ENCODE assay signal across 43 mouse cellular contexts in the genomic region with DNA sequence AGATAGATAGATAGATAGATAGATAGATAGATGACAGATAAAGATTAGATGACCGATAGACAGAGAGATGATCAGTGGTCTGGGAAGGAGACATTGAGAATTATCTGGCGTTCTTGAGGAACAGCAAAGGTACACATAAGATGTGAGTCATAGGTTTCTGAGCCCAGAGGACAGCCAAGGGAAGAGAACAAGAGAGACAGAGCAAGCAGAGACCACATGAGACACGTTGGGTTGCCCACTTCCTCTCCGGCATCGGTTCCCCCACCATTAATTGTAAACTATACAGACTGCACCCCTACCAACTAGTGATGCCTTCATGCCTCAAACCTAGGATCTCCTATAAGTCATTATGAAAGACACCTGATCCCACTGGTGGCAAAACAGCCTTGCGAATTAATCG. TPM values are rescaled to one million over a fixed set of nuclear protein-coding genes. Genes with fewer than 3 reads are reported as not detected.
"Had no signal": no experiment of that assay in that cellular context is flagged by ENCODE, and none has a peak within 500 bp of the region (broad histone marks: within the 10 kb centered on the region; RNA-seq: fewer than 3 reads in every experiment).

No protein-coding gene starts in this region.

- H3K9ac ChIP-seq: heart, embryonic 12.5 days; hindbrain, embryonic 12.5 days; hindbrain, embryonic 14.5 days; kidney, embryonic 15.5 days; limb, embryonic 13.5 days; limb, embryonic 15.5 days; liver, embryonic 12.5 days had no signal

- H3K27ac ChIP-seq: heart, embryonic 10.5 days; hindbrain, embryonic 10.5 days; hindbrain, embryonic 12.5 days; hindbrain, embryonic 14.5 days; hindbrain, postnatal 0 days; kidney, embryonic 15.5 days; kidney, postnatal 0 days; limb, embryonic 13.5 days; limb, embryonic 15.5 days; liver, embryonic 12.5 days had no signal

- H3K4me3 ChIP-seq: heart, embryonic 10.5 days; heart, embryonic 12.5 days; hindbrain, embryonic 10.5 days; hindbrain, embryonic 12.5 days; kidney, embryonic 15.5 days; limb, embryonic 13.5 days; limb, embryonic 15.5 days; liver, embryonic 12.5 days had no signal

- ATAC-seq: hindbrain, postnatal 0 days; intestine, embryonic 16.5 days; liver, embryonic 12.5 days had no signal

- DNase-seq: gastrocnemius, postnatal 14 days; gastrocnemius, postnatal 36 days; heart, adult 18-20 months; heart, postnatal 10 days; heart, postnatal 4 days; kidney, adult 11 months; kidney, adult 2 months; kidney, adult 9 months; kidney, postnatal 14 days; kidney, postnatal 36 days; layer of hippocampus, adult 9-11 months; layer of hippocampus, postnatal 36 days; left cerebral cortex, postnatal 4 days had no signal

- H3K9me3 ChIP-seq: heart, embryonic 10.5 days; heart, embryonic 12.5 days; hindbrain, embryonic 10.5 days; hindbrain, embryonic 12.5 days; kidney, embryonic 15.5 days; limb, embryonic 13.5 days; limb, embryonic 15.5 days; liver, embryonic 12.5 days had no signal

- H3K4me1 ChIP-seq: heart, embryonic 12.5 days; hindbrain, embryonic 10.5 days; hindbrain, embryonic 12.5 days; kidney, embryonic 15.5 days; limb, embryonic 13.5 days; limb, embryonic 15.5 days; liver, embryonic 12.5 days had no signal

- H3K36me3 ChIP-seq: heart, embryonic 10.5 days; heart, embryonic 12.5 days; hindbrain, embryonic 10.5 days; hindbrain, embryonic 12.5 days; kidney, embryonic 15.5 days; limb, embryonic 13.5 days; limb, embryonic 15.5 days; liver, embryonic 12.5 days had no signal

- H3K4me2 ChIP-seq: heart, embryonic 12.5 days; hindbrain, embryonic 12.5 days; hindbrain, embryonic 14.5 days; kidney, embryonic 15.5 days; limb, embryonic 13.5 days; limb, embryonic 15.5 days; liver, embryonic 12.5 days had no signal

- H3K27me3 ChIP-seq: hindbrain, embryonic 12.5 days; kidney, embryonic 15.5 days; limb, embryonic 13.5 days; limb, embryonic 15.5 days; liver, embryonic 12.5 days had no signal

RNA-seq across cellular contexts. Expression of gene Prss40, which starts 6.5 kb away (rescaled TPM):
- total RNA-seq: gastrocnemius, adult 18-20 months; gastrocnemius, adult 8-10 months; gastrocnemius, postnatal 14 days; gastrocnemius, postnatal 36 days; heart, adult 18-20 months; heart, adult 8-10 months; heart, postnatal 10 days; heart, postnatal 25 days; heart, postnatal 4 days; hindbrain, postnatal 0 days; layer of hippocampus, adult 18-20 months; layer of hippocampus, adult 8-10 months; layer of hippocampus, postnatal 14 days; layer of hippocampus, postnatal 36 days; left cerebral cortex, adult 18-20 months; left cerebral cortex, adult 8-10 months; left cerebral cortex, postnatal 10 days; left cerebral cortex, postnatal 25 days; left cerebral cortex, postnatal 4 days; liver, adult 2 months had no signal
- polyA plus RNA-seq: heart, embryonic 12.5 days; heart, embryonic 14.5 days; heart, embryonic 16.5 days; hindbrain, embryonic 10.5 days; hindbrain, embryonic 12.5 days; hindbrain, embryonic 14.5 days; intestine, embryonic 14.5 days; intestine, embryonic 16.5 days; kidney, adult 2 months; kidney, embryonic 15.5 days; kidney, postnatal 0 days; large intestine, adult 2 months; limb, embryonic 11.5 days; limb, embryonic 15.5 days; liver, adult 2 months; liver, embryonic 12.5 days had no signal

RNA-seq across cellular contexts. Expression of gene Cfc1, which starts 18.8 kb away (rescaled TPM):
- total RNA-seq: gastrocnemius, adult 18-20 months; gastrocnemius, adult 8-10 months; gastrocnemius, postnatal 14 days; gastrocnemius, postnatal 36 days; heart, adult 18-20 months; heart, adult 8-10 months; heart, postnatal 10 days; heart, postnatal 25 days; heart, postnatal 4 days; layer of hippocampus, adult 18-20 months; layer of hippocampus, adult 8-10 months; layer of hippocampus, postnatal 14 days; layer of hippocampus, postnatal 36 days; left cerebral cortex, adult 18-20 months; left cerebral cortex, adult 8-10 months; left cerebral cortex, postnatal 10 days; left cerebral cortex, postnatal 25 days; left cerebral cortex, postnatal 4 days; liver, adult 2 months had no signal
- polyA plus RNA-seq: gonadal fat pad, adult 2 months; heart, embryonic 14.5 days; heart, embryonic 16.5 days; hindbrain, embryonic 10.5 days; hindbrain, embryonic 12.5 days; intestine, embryonic 16.5 days; kidney, adult 2 months; kidney, embryonic 15.5 days; large intestine, adult 2 months; limb, embryonic 11.5 days; liver, adult 2 months; liver, embryonic 12.5 days had no signal

RNA-seq across cellular contexts. Expression of gene Amer3, which starts 25.2 kb away (rescaled TPM):
- total RNA-seq: gastrocnemius, adult 18-20 months; gastrocnemius, adult 8-10 months; gastrocnemius, postnatal 14 days; gastrocnemius, postnatal 36 days; heart, adult 18-20 months; heart, adult 8-10 months; heart, postnatal 10 days; heart, postnatal 25 days; heart, postnatal 4 days; liver, adult 2 months had no signal
- polyA plus RNA-seq: gonadal fat pad, adult 2 months; heart, embryonic 14.5 days; kidney, postnatal 0 days; liver, adult 2 months; liver, embryonic 12.5 days had no signal

RNA-seq across cellular contexts. Expression of gene Prss39, which starts 56.1 kb away (rescaled TPM):
- total RNA-seq: gastrocnemius, adult 18-20 months; gastrocnemius, adult 8-10 months; gastrocnemius, postnatal 14 days; gastrocnemius, postnatal 36 days; heart, adult 18-20 months; heart, postnatal 10 days; heart, postnatal 25 days; heart, postnatal 4 days; hindbrain, postnatal 0 days; layer of hippocampus, adult 18-20 months; layer of hippocampus, adult 8-10 months; layer of hippocampus, postnatal 14 days; layer of hippocampus, postnatal 36 days; left cerebral cortex, adult 18-20 months; left cerebral cortex, adult 8-10 months; left cerebral cortex, postnatal 10 days; left cerebral cortex, postnatal 25 days; left cerebral cortex, postnatal 4 days; liver, adult 2 months had no signal
- polyA plus RNA-seq: heart, embryonic 10.5 days; heart, embryonic 12.5 days; heart, embryonic 14.5 days; heart, embryonic 16.5 days; hindbrain, embryonic 10.5 days; hindbrain, embryonic 12.5 days; hindbrain, embryonic 14.5 days; hindbrain, postnatal 0 days; intestine, embryonic 14.5 days; intestine, embryonic 16.5 days; kidney, embryonic 15.5 days; kidney, postnatal 0 days; limb, embryonic 11.5 days; limb, embryonic 13.5 days; limb, embryonic 15.5 days; liver, adult 2 months; liver, embryonic 12.5 days had no signal
